15 mouse cellular contexts compared by ENCODE assay signal in genomic region chr4:148923414-148923813, GRCm38 (mm10).
DNase-seq lines count a peak whose midpoint lies in the region; ATAC-seq and TF ChIP-seq lines count a peak whose summit lies in the region.
"Had no signal": no experiment of that assay in that cellular context is flagged by ENCODE, and none has a peak within 500 bp of the region (broad histone marks: within the 10 kb centered on the region; RNA-seq: fewer than 3 reads in every experiment).

No protein-coding gene starts in this region.

- H3K9me3 ChIP-seq in hindbrain, embryonic 11.5 days (ENCODE audit: control insufficient read depth, low read length), result no peaks in the 10 kb centered on the region
- no peaks in the 10 kb centered on the region for H3K9me3 ChIP-seq in hindbrain, postnatal 0 days (ENCODE audit: low read length)
- no peaks in the 10 kb centered on the region for H3K9me3 ChIP-seq in neural tube, embryonic 11.5 days (ENCODE audit: control insufficient read depth, low read length)
- H3K9me3 ChIP-seq in midbrain, embryonic 10.5 days (replicated peaks), result no peaks in the 10 kb centered on the region
- H3K9me3 ChIP-seq: embryonic facial prominence, embryonic 10.5 days; limb, embryonic 15.5 days; stomach, embryonic 15.5 days had no signal

- H3K4me3 ChIP-seq in hindbrain, embryonic 11.5 days (ENCODE audit: low read depth, low read length), result no peak overlapping the region
- no peak overlapping the region for H3K4me3 ChIP-seq in hindbrain, postnatal 0 days (ENCODE audit: low read length)
- H3K4me3 ChIP-seq in neural tube, embryonic 11.5 days (ENCODE audit: low read depth, low read length), result no peak overlapping the region
- no peak overlapping the region for H3K4me3 ChIP-seq in midbrain, embryonic 10.5 days
- H3K4me3 ChIP-seq: embryonic facial prominence, embryonic 10.5 days; limb, embryonic 15.5 days; stomach, embryonic 15.5 days had no signal

- DNase-seq in hindbrain, embryonic 11.5 days (ENCODE audit: low spot score), result no peak
- DNase-seq in hindbrain, postnatal 0 days (ENCODE audit: low spot score), result no peak
- DNase-seq in neural tube, embryonic 11.5 days (ENCODE audit: low spot score), result no peak
- no peak for DNase-seq in neural tube, embryonic 10.5 days (ENCODE audit: extremely low spot score, low spot score)
- DNase-seq in lung, postnatal 36 days, result peak; percentile 62
- DNase-seq in adrenal gland, postnatal 4 days (ENCODE audit: low spot score in 2 of 2), result no peak
- DNase-seq in midbrain, embryonic 10.5 days (ENCODE audit: low spot score), result no peak
- DNase-seq: cerebellum, postnatal 14 days; kidney, adult 11 months; right cerebral cortex, postnatal 4 days; thymus, postnatal 4 days had no signal

- no peak for ATAC-seq in hindbrain, embryonic 11.5 days (ENCODE audit: low FRiP score)
- no peak for ATAC-seq in hindbrain, postnatal 0 days
- ATAC-seq in neural tube, embryonic 11.5 days (ENCODE audit: insufficient read depth, low FRiP score, low TSS enrichment), result no peak
- ATAC-seq: Patski had no signal

- H3K36me3 ChIP-seq in hindbrain, embryonic 11.5 days (ENCODE audit: control insufficient read depth, insufficient read depth, low read length), result no peaks in the 10 kb centered on the region
- H3K36me3 ChIP-seq in hindbrain, postnatal 0 days (ENCODE audit: insufficient read depth, low read length), result no peaks in the 10 kb centered on the region
- H3K36me3 ChIP-seq in neural tube, embryonic 11.5 days (ENCODE audit: control insufficient read depth, insufficient read depth, low read length), result no peaks in the 10 kb centered on the region
- no peaks in the 10 kb centered on the region for H3K36me3 ChIP-seq in midbrain, embryonic 10.5 days
- H3K36me3 ChIP-seq: embryonic facial prominence, embryonic 10.5 days; limb, embryonic 15.5 days; stomach, embryonic 15.5 days had no signal

- no peak overlapping the region for H3K4me2 ChIP-seq in hindbrain, embryonic 11.5 days (replicated peaks; ENCODE audit: low read depth, low read length)
- no peak overlapping the region for H3K4me2 ChIP-seq in hindbrain, postnatal 0 days (ENCODE audit: low read depth, low read length)
- no peak overlapping the region; the same call in 1 of the 2 replicates for H3K4me2 ChIP-seq in neural tube, embryonic 11.5 days (ENCODE audit: low read depth)
- H3K4me2 ChIP-seq: limb, embryonic 15.5 days; stomach, embryonic 15.5 days had no signal

- no peak overlapping the region for H3K9ac ChIP-seq in hindbrain, embryonic 11.5 days (ENCODE audit: low read depth, low read length)
- H3K9ac ChIP-seq in hindbrain, postnatal 0 days (replicated peaks; ENCODE audit: low read length), result no peak overlapping the region
- H3K9ac ChIP-seq in neural tube, embryonic 11.5 days (ENCODE audit: low read length), result no peak overlapping the region
- H3K9ac ChIP-seq: limb, embryonic 15.5 days; stomach, embryonic 15.5 days had no signal

- no peak for TF ChIP-seq CTCF in hindbrain, postnatal 0 days (IDR thresholded peaks at IDR 0.05; ENCODE audit: low read depth)

- WGBS in hindbrain, embryonic 11.5 days, result 70% methylated on average over 9 of the region's 9 CpGs
- 67% methylated on average over 9 of the region's 9 CpGs for WGBS in hindbrain, postnatal 0 days
- 36% methylated on average over 9 of the region's 9 CpGs for WGBS in neural tube, embryonic 11.5 days
- WGBS in midbrain, embryonic 10.5 days, result 85% methylated on average over 9 of the region's 9 CpGs

- peaks cover 35% of the 10 kb centered on the region for H3K4me1 ChIP-seq in hindbrain, embryonic 11.5 days (replicated peaks; ENCODE audit: control insufficient read depth, insufficient read depth, low read length)
- H3K4me1 ChIP-seq in hindbrain, postnatal 0 days (ENCODE audit: insufficient read depth, low read length), result 0 out of 2 replicates have a peak, but pooled peaks cover 7% of the 10 kb centered on the region
- peaks cover 40% of the 10 kb centered on the region for H3K4me1 ChIP-seq in neural tube, embryonic 11.5 days (ENCODE audit: control insufficient read depth, insufficient read depth, low read length)
- H3K4me1 ChIP-seq in midbrain, embryonic 10.5 days, result peaks cover 85% of the 10 kb centered on the region

- 0 out of 2 replicates have a peak overlapping the region, but pooled peaks have one; percentile 42 for H3K27ac ChIP-seq in hindbrain, embryonic 11.5 days (ENCODE audit: low read depth, low read length)
- no peak overlapping the region for H3K27ac ChIP-seq in hindbrain, postnatal 0 days
- H3K27ac ChIP-seq in neural tube, embryonic 11.5 days (ENCODE audit: low read depth, low read length), result peak overlapping the region; percentile 50
- H3K27ac ChIP-seq in midbrain, embryonic 10.5 days (replicated peaks), result no peak overlapping the region
- H3K27ac ChIP-seq: embryonic facial prominence, embryonic 10.5 days; limb, embryonic 15.5 days; stomach, embryonic 15.5 days had no signal

- peaks cover 27% of the 10 kb centered on the region for H3K27me3 ChIP-seq in hindbrain, embryonic 11.5 days (ENCODE audit: control insufficient read depth, insufficient read depth, low read length)
- H3K27me3 ChIP-seq in hindbrain, postnatal 0 days (ENCODE audit: insufficient read depth, low read length), result peaks cover 8% of the 10 kb centered on the region; the same call in 1 of the 2 replicates
- peaks cover 26% of the 10 kb centered on the region for H3K27me3 ChIP-seq in neural tube, embryonic 11.5 days (ENCODE audit: control insufficient read depth, insufficient read depth, low read length)
- H3K27me3 ChIP-seq in midbrain, embryonic 10.5 days (ENCODE audit: low read depth, poor library complexity, severe bottlenecking), result peaks cover 100% of the 10 kb centered on the region
- H3K27me3 ChIP-seq: Patski had no signal

Comparison
In these comparisons a context has a peak if more than half of its experiments do, and no peak if none do; other contexts are left out.
1. H3K27ac ChIP-seq: peak in hindbrain, embryonic 11.5 days (single experiment) and neural tube, embryonic 11.5 days (single experiment); none in hindbrain, postnatal 0 days (single experiment) and midbrain, embryonic 10.5 days (single experiment).